Mouse (Mus musculus): ENCODE measurements at regions not wholly inside any gene's neighbourhood (a gene's known extent, or its start where the extent isn't known, plus 50 kb on each side); places are given as distances from the start of the nearest gene placed in this dataset.
A peak's percentile ranks its signal among the peaks of the same experiment; 100 is the strongest.

GRCm38 (mm10) chr11:111280769-111281168 is 214.8 kb downstream of the Kcnj2 start:
- H3K4me3 ChIP-seq, result no peak overlapping the region
- no peaks in the 10 kb centered on the region for H3K9me3 ChIP-seq (replicated peaks)
- H3K4me1 ChIP-seq (replicated peaks), result no peaks in the 10 kb centered on the region
- no peak for ATAC-seq (ENCODE audit: insufficient number of reproducible peaks, low FRiP score)
- H3K27me3 ChIP-seq (replicated peaks), result no peaks in the 10 kb centered on the region
- H3K9ac ChIP-seq, result no peak overlapping the region
- 47% methylated on average over 2 of the region's 2 CpGs for WGBS
- no peak overlapping the region for H3K27ac ChIP-seq (ENCODE audit: poor library complexity, severe bottlenecking)
- H3K36me3 ChIP-seq, result no peaks in the 10 kb centered on the region
- H3K4me2 ChIP-seq, result no peak overlapping the region

GRCm38 (mm10) chr11:111281237-111282160 is 215.5 kb downstream of the Kcnj2 start:
- no peak overlapping the region for H3K4me2 ChIP-seq
- ATAC-seq (ENCODE audit: insufficient number of reproducible peaks, low FRiP score), result no peak
- H3K27me3 ChIP-seq (replicated peaks), result no peaks in the 10 kb centered on the region
- no peaks in the 10 kb centered on the region for H3K9me3 ChIP-seq (replicated peaks)
- no peaks in the 10 kb centered on the region for H3K4me1 ChIP-seq (replicated peaks)
- 45% methylated on average over 7 of the region's 7 CpGs for WGBS
- no peak overlapping the region for H3K4me3 ChIP-seq
- no peak overlapping the region for H3K27ac ChIP-seq (ENCODE audit: poor library complexity, severe bottlenecking)
- H3K9ac ChIP-seq, result no peak overlapping the region
- H3K36me3 ChIP-seq, result no peaks in the 10 kb centered on the region

GRCm38 (mm10) chr11:111282283-111282682 is 216.3 kb downstream of the Kcnj2 start:
- H3K9me3 ChIP-seq (replicated peaks), result no peaks in the 10 kb centered on the region
- H3K4me1 ChIP-seq (replicated peaks), result no peaks in the 10 kb centered on the region
- H3K4me2 ChIP-seq, result no peak overlapping the region
- no peak for ATAC-seq (ENCODE audit: insufficient number of reproducible peaks, low FRiP score)
- no peak overlapping the region for H3K27ac ChIP-seq (ENCODE audit: poor library complexity, severe bottlenecking)
- no peak overlapping the region for H3K4me3 ChIP-seq
- WGBS, result 63% methylated on average over 2 of the region's 2 CpGs
- H3K36me3 ChIP-seq, result no peaks in the 10 kb centered on the region
- no peak overlapping the region for H3K9ac ChIP-seq
- H3K27me3 ChIP-seq (replicated peaks), result no peaks in the 10 kb centered on the region

DNA sequence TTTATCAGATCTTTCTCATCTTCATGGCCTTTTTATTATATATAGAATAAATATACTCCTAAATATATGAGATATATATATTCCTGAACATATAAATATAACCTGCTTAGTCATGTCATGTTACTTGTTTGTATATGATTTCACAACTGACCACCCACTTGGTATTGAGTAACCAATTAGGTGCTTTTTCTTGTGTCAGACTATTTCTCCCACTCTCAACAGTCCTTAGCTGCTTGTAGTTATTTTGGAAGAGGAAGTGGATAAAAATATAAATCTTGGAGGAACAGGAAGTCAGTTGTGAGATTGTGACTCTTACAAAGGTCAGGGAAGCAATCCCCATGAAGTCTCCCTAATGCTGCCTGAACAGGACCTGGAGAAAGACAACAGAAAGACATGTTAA is 224.6 kb downstream of the Kcnj2 start:
- Histone ChIP-seq H3K27ac (ENCODE audit: poor library complexity, severe bottlenecking) (no peak overlapping the region), H3K36me3 (no peaks in the 10 kb centered on the region), H3K9me3 (replicated peaks) (0 out of 2 replicates have a peak, but pooled peaks cover 4% of the 10 kb centered on the region), H3K4me1 (replicated peaks) (no peaks in the 10 kb centered on the region), H3K4me2 (no peak overlapping the region), H3K4me3 (no peak overlapping the region), H3K27me3 (replicated peaks) (no peaks in the 10 kb centered on the region; the same call in 1 of the 2 replicates), H3K9ac (no peak overlapping the region)
- no peak for ATAC-seq (ENCODE audit: insufficient number of reproducible peaks, low FRiP score)

DNA sequence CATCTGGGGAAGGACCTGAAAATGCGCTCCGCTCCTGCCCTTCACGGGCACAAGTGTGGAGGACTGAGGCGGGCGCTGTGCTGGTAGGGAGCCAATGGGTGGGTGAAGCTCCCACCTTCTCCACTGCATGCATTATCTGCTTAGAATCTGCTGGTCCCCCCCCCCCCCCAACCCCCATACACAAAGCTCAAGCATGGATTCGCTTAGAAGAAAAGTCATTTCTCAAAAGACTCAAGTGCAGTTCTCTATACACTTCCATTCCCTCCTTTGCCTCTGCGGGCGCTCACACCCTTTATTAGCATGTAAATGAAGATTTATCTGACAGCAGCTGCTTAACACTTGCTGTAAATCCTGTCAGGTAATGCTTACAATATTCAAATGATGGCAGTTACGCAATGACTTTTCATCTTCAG is 230.4 kb downstream of the Kcnj2 start:
- H3K9me3 ChIP-seq (replicated peaks), result 0 out of 2 replicates have a peak, but pooled peaks cover 4% of the 10 kb centered on the region
- H3K9ac ChIP-seq, result no peak overlapping the region
- no peak for ATAC-seq (ENCODE audit: insufficient number of reproducible peaks, low FRiP score)
- peak overlapping the region; percentile 22; the same call in 1 of the 2 replicates for H3K4me3 ChIP-seq
- no peaks in the 10 kb centered on the region for H3K36me3 ChIP-seq
- H3K4me1 ChIP-seq (replicated peaks), result 0 out of 2 replicates have a peak, but pooled peaks cover 6% of the 10 kb centered on the region
- H3K27ac ChIP-seq (ENCODE audit: poor library complexity, severe bottlenecking), result no peak overlapping the region
- peak overlapping the region; percentile 63 for H3K4me2 ChIP-seq
- no peaks in the 10 kb centered on the region; the same call in 1 of the 2 replicates for H3K27me3 ChIP-seq (replicated peaks)
- WGBS, result 17% methylated on average over 9 of the region's 9 CpGs

DNA sequence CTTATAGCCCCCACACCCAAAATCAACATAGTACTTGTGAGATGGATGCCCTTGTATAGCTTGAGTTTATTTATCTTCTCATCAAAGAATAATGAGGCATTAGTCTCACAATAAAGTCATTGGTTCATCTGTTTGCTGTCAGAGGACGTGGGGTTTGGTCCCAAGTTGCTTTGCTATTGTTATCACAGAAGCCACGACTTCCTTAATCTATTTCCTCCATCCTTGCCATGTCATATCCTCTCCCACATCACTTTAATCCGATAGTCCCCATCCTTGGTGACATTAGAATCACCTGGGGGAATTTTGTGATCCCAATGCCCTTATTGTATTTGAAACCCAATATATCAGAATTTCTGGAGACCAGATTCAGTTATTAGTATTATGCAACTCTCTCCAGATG is 246.8 kb downstream of the Kcnj2 start:
- no peaks in the 10 kb centered on the region for H3K9me3 ChIP-seq (replicated peaks)
- H3K27me3 ChIP-seq (replicated peaks), result no peaks in the 10 kb centered on the region
- WGBS, result 48% methylated on average over 3 of the region's 3 CpGs
- ATAC-seq (ENCODE audit: insufficient number of reproducible peaks, low FRiP score), result no peak
- no peak overlapping the region for H3K4me2 ChIP-seq
- H3K9ac ChIP-seq, result no peak overlapping the region
- H3K36me3 ChIP-seq, result no peaks in the 10 kb centered on the region
- H3K4me1 ChIP-seq (replicated peaks), result no peaks in the 10 kb centered on the region
- no peak overlapping the region for H3K27ac ChIP-seq (ENCODE audit: poor library complexity, severe bottlenecking)
- H3K4me3 ChIP-seq, result no peak overlapping the region

DNA sequence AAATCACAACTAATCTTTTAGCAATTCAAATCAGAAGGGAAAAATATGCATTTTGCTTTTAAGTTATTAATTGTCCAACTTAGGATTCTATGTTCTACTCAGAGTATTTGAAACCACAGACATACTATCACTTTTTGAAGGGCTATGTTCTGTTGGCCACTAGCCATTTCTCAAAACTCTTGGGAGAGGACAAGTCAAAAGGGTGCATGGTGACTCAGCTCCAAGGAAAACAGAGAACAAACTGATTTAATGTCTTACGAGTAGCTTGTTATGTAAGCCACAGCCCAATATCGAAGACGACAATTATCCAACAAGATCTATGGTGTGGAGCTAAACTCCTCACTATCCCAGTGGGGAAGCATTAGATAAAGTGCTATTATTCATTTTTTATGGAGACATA is 247.6 kb downstream of the Kcnj2 start:
- Histone ChIP-seq H3K36me3 (no peaks in the 10 kb centered on the region), H3K27ac (ENCODE audit: poor library complexity, severe bottlenecking) (no peak overlapping the region)
- WGBS, result 69% methylated on average over 3 of the region's 3 CpGs

GRCm38 (mm10) chr11:111321576-111321975 is 255.6 kb downstream of the Kcnj2 start:
- Histone ChIP-seq H3K27ac (ENCODE audit: poor library complexity, severe bottlenecking) (no peak overlapping the region), H3K9me3 (replicated peaks) (no peaks in the 10 kb centered on the region), H3K9ac (no peak overlapping the region), H3K4me1 (replicated peaks) (no peaks in the 10 kb centered on the region), H3K27me3 (replicated peaks) (no peaks in the 10 kb centered on the region), H3K36me3 (no peaks in the 10 kb centered on the region), H3K4me3 (no peak overlapping the region), H3K4me2 (no peak overlapping the region)
- no peak for ATAC-seq (ENCODE audit: insufficient number of reproducible peaks, low FRiP score)
- WGBS, result 62% methylated on average over 5 of the region's 5 CpGs

More for the DNA sequence above, 247.6 kb downstream of the Kcnj2 start:
- no peaks in the 10 kb centered on the region for H3K27me3 ChIP-seq (replicated peaks)
- H3K9me3 ChIP-seq (replicated peaks), result no peaks in the 10 kb centered on the region
- no peak for ATAC-seq (ENCODE audit: insufficient number of reproducible peaks, low FRiP score)
- no peaks in the 10 kb centered on the region for H3K4me1 ChIP-seq (replicated peaks)
- H3K9ac ChIP-seq, result no peak overlapping the region
- no peak overlapping the region for H3K4me2 ChIP-seq
- no peak overlapping the region for H3K4me3 ChIP-seq

DNA sequence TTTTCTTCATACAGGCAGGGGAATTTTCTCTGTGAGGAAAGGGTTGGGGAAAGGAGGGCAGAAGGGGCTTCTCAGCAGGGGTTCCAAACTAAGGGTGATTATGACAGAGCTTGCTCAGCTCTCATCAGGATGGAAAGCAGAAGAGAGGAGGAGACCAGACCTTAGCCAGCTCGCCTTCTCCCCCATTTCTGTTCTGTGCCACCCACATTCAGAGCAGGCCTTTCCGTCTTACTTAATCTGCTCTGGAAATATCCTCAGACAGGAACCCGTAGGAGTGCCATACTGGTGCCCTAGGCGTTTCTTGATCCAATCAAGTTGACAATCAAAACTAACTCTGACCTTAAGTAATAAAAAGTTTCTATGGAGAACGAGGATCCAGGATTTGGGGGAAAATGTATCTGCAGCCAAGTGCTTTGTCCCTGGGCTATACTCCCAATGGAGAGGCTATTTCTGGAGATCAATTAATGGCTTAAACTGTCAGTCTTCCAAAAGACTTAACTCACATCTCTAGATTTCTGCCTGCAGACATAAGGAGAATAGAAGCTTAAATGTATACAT is 258.6 kb downstream of the Kcnj2 start:
- Histone ChIP-seq H3K9ac (no peak overlapping the region), H3K4me2 (no peak overlapping the region), H3K36me3 (no peaks in the 10 kb centered on the region), H3K27me3 (replicated peaks) (no peaks in the 10 kb centered on the region), H3K9me3 (replicated peaks) (no peaks in the 10 kb centered on the region), H3K4me3 (no peak overlapping the region), H3K4me1 (replicated peaks) (0 out of 2 replicates have a peak, but pooled peaks cover 4% of the 10 kb centered on the region), H3K27ac (ENCODE audit: poor library complexity, severe bottlenecking) (no peak overlapping the region)
- no peak for ATAC-seq (ENCODE audit: insufficient number of reproducible peaks, low FRiP score)
- WGBS, result 65% methylated on average over 5 of the region's 5 CpGs

- 40% methylated on average over 3 of the region's 3 CpGs for WGBS
- Histone ChIP-seq H3K4me1 (replicated peaks) (0 out of 2 replicates have a peak, but pooled peaks cover 4% of the 10 kb centered on the region), H3K9me3 (replicated peaks) (no peaks in the 10 kb centered on the region), H3K27ac (ENCODE audit: poor library complexity, severe bottlenecking) (no peak overlapping the region), H3K36me3 (no peaks in the 10 kb centered on the region), H3K4me2 (no peak overlapping the region), H3K27me3 (replicated peaks) (no peaks in the 10 kb centered on the region), H3K4me3 (no peak overlapping the region), H3K9ac (no peak overlapping the region)
- ATAC-seq (ENCODE audit: insufficient number of reproducible peaks, low FRiP score), result no peak
These were observed 261.0 kb downstream of the Kcnj2 start for GRCm38 (mm10) chr11:111326915-111327314.

- no peak overlapping the region for H3K27ac ChIP-seq (ENCODE audit: poor library complexity, severe bottlenecking)
- H3K4me1 ChIP-seq (replicated peaks), result 0 out of 2 replicates have a peak, but pooled peaks cover 4% of the 10 kb centered on the region
- ATAC-seq (ENCODE audit: insufficient number of reproducible peaks, low FRiP score), result no peak
- no peak overlapping the region for H3K9ac ChIP-seq
- H3K9me3 ChIP-seq (replicated peaks), result no peaks in the 10 kb centered on the region
- no peaks in the 10 kb centered on the region for H3K27me3 ChIP-seq (replicated peaks)
- H3K36me3 ChIP-seq, result no peaks in the 10 kb centered on the region
- H3K4me3 ChIP-seq, result no peak overlapping the region
- WGBS, result 66% methylated on average over 1 of the region's 1 CpGs
- H3K4me2 ChIP-seq, result no peak overlapping the region
These were observed 262.3 kb downstream of the Kcnj2 start for GRCm38 (mm10) chr11:111328258-111328657.

Data from heart, embryonic 12.5 days (tissue).